Mouse (Mus musculus) splenic B cell, adult 2 months (primary cell): ENCODE data around the gene Stard10.

Source experiments
- DNase-seq: peaks from one replicate; pipeline ENCODE4 v3.0.0-alpha.2; 2011; ENCODE audit warnings: low read depth, low spot score
- H3K27me3 ChIP-seq: 2 replicates; pipeline ENCODE4 v1.6.1; 2012; ENCODE audit warnings: mild to moderate bottlenecking, low read length, moderate library complexity, mixed read lengths; ENCODE audit not compliant: control insufficient read depth, poor library complexity, insufficient read depth, severe bottlenecking
- H3K36me3 ChIP-seq: 2 replicates; pipeline ENCODE4 v1.6.1; 2012; ENCODE audit warnings: mild to moderate bottlenecking, low read length, moderate library complexity, mixed read lengths; ENCODE audit not compliant: control insufficient read depth, poor library complexity, insufficient read depth, severe bottlenecking

Gene Stard10

GRCm38 (mm10) chr7:101293611-101294010 is 23.3 kb upstream of the Stard10 start:
- no peak for DNase-seq
- H3K27me3 ChIP-seq: no peaks in the 10 kb centered on the region
- peaks cover 20% of the 10 kb centered on the region for H3K36me3 ChIP-seq

- H3K36me3 ChIP-seq: peaks cover 15% of the 10 kb centered on the region
- H3K27me3 ChIP-seq: no peaks in the 10 kb centered on the region
- no peak for DNase-seq
Observed at GRCm38 (mm10) chr7:101295438-101295837, 21.4 kb upstream of the Stard10 start.

DNA sequence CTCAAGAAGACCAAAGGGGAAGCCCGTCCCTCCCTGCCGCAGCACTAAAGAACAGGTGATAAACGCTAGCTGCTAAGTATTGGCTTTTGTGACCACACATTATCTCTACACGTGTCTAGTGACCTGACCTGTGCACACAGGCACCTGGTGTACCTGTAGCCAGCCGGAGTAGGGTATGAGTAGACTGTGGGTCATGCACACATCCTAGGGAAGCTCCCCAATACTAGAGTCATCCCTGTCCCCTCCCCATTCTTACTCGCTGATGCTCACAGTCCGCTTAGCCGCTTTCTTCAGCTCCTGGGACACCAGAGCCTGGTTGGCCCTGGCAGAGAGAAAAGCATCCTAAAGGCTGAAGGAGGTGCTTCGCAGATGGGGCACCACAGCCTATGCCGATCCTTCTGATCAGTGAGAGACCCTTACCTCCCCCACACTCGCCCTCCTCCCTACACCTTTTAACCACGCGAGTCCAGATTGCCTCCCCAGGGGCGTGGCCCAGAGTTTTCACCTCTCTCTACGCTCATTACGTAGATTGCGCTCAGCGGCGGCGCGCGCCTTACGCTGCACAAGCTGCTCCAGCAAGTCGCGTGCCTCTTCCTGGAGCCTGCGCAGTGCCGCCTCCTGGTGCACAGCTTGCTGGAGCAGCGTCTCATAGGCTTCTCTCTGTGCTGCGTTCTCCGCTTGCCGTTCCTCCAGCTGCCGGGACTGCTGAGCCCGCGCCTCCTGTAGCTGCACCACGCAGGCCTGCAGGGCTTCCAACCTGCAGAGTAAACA is 20.4 kb upstream of the Stard10 start:
- peak; percentile 45 for DNase-seq
- H3K36me3 ChIP-seq: peaks cover 13% of the 10 kb centered on the region
- no peaks in the 10 kb centered on the region for H3K27me3 ChIP-seq

DNA sequence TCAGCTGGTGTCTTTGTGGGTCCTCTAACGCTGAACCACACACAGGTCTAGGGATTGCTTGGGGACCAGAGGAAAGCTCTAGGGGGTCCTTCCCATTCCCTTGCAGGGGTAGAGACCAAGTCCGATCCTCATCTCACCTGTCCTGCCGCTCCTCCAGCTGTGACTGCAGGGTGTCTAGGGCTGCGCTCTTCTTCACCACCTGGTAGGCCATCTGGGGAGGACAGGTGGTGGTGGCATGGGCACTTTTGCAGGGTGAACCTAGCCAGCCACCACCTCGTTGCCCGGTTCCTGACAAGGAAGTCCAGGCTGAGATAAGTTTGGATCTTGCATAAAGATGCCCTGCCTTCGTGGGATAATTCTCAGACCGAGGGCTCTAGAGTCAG is 19.9 kb upstream of the Stard10 start:
- no peak for DNase-seq
- Histone ChIP-seq H3K27me3 (no peaks in the 10 kb centered on the region), H3K36me3 (peaks cover 12% of the 10 kb centered on the region)

- Histone ChIP-seq H3K27me3 (no peaks in the 10 kb centered on the region), H3K36me3 (peaks cover 10% of the 10 kb centered on the region)
- no peak for DNase-seq
Observed at GRCm38 (mm10) chr7:101298375-101298774, 18.5 kb upstream of the Stard10 start.

DNA sequence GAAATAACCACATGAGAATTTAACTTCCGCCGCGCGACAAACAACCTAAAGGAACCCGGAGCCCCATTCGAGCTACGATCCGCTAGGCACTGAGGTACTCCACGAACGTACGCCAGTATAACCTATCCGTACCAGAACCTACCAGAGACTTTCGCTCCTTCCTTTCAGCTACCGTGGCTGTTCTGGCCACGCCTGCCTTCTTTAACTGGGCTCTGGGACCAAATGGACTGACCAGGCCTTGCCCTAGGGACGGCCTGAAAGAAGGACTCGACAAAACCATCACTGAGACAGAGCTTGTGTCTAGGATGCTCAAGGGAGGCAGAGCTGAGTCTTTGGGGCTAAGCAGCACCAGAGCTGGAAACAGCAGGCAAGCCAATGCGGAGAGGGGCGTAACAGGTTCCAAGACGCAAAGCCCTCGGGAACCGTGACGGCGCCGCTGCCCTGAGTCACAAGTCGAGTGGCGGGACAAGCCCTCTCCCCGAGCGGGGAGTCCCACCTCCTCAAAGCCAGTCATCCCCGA is 15.5 kb upstream of the Stard10 start:
- peak; percentile 62 for DNase-seq

DNA sequence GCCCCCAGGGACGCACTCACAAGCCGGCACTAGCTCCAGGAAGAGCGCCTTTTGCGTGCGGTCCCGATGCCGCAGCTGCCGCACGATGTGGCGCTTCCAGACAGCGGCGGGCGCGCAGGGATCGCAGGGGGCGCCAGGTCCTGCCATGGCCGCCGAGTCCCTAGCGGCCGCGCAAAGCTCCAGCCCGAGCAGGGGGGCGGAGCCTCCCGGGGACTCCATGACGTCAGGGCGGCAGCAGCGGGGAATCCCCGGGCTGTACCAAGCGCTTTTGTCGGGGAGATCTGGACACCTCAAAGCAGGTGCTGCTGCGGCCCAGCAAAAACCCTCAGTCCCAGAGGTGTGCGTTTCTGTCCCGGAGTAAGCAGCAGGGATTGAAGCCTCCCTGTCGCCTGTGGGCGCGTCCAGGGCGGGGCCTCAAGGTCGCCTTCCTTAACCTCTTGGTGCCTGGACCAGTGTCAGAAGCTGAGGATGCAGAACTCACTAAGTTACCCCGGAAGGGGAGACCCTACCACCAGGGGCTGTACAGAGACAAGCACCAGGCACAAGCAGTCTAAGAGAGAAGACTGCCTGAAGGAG is 14.9 kb upstream of the Stard10 start, which contains the start of gene Atg16l2:
Atg16l2 (minus strand) TSS at position 371 of the 576 bp plus-strand sequence.
- no peaks in the 10 kb centered on the region for H3K27me3 ChIP-seq
- DNase-seq: peak; percentile 98
- H3K36me3 ChIP-seq: peaks cover 3% of the 10 kb centered on the region; the same call in 1 of the 2 replicates

More for the DNA sequence above, 15.5 kb upstream of the Stard10 start:
- Histone ChIP-seq H3K36me3 (peaks cover 7% of the 10 kb centered on the region), H3K27me3 (no peaks in the 10 kb centered on the region)

DNA sequence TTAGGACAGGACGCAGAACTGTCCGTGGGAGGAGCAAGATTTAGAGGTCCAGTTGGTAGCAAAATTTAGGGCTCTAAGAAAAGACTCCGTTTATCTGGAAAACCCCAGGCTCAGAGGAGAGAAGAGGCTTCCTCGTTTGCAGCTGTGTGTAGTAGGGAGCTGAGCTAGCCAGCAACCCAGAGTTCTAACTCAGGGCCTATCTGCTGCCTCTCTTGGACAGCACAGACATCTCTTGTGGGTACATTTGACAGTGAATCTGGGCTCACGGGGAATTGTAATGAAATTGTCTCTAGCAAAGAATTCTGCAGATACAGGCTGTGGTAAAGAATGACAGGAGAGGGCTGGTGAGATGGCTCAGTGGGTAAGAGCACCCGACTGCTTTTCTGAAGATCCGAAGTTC is 14.2 kb upstream of the Stard10 start:
- DNase-seq: no peak
- peaks cover 3% of the 10 kb centered on the region; the same call in 1 of the 2 replicates for H3K36me3 ChIP-seq
- no peaks in the 10 kb centered on the region for H3K27me3 ChIP-seq

- Histone ChIP-seq H3K36me3 (no peaks in the 10 kb centered on the region), H3K27me3 (no peaks in the 10 kb centered on the region)
- no peak for DNase-seq
Observed at GRCm38 (mm10) chr7:101306841-101307240, 10.0 kb upstream of the Stard10 start.

DNA sequence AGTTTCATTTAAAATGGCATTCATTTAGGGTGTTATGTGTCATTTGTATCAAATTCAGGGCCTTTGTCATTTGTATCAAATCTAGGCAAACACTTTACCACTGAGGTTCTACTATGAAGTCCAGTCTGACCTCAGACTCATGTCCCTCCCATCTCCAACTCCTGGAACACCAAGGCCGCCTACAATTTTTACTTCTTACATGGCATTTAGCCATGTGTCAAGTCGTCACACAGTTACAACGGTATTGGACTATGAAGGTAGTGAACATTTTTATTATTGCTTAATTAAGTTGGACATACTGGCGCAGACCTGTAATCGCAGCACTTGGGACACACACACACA is 6.9 kb upstream of the Stard10 start:
- Histone ChIP-seq H3K27me3 (no peaks in the 10 kb centered on the region), H3K36me3 (no peaks in the 10 kb centered on the region)
- no peak for DNase-seq

- peak; percentile 99 for DNase-seq
- H3K36me3 ChIP-seq: no peaks in the 10 kb centered on the region
- no peaks in the 10 kb centered on the region for H3K27me3 ChIP-seq
Observed at GRCm38 (mm10) chr7:101310327-101311028, 6.4 kb upstream of the Stard10 start.

- peak; percentile 66 for DNase-seq
- Histone ChIP-seq H3K36me3 (no peaks in the 10 kb centered on the region), H3K27me3 (no peaks in the 10 kb centered on the region)
Observed at GRCm38 (mm10) chr7:101311061-101311460, 5.8 kb upstream of the Stard10 start.

GRCm38 (mm10) chr7:101313033-101313432 is 3.9 kb upstream of the Stard10 start:
- Histone ChIP-seq H3K36me3 (no peaks in the 10 kb centered on the region), H3K27me3 (no peaks in the 10 kb centered on the region)
- DNase-seq: no peak

DNA sequence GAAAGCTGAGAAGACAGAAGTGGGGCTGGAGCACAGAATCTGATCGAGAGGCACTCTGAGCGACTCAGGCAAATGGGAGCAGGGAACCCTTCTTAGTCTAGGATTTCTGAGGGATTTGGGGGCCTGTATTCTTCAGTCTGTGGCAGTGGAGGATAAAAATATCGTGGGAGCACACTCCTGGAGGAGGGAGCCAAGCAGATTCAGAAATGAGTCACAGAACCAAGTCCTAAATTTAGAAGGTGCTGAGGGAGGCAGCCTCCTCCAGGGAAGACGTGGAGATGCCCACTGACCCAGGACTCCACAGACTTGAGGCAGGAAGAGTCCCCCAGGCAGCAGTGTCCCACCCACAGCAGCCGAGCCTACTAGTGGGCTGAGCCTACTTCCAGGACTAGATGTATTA is 2.5 kb upstream of the Stard10 start:
- Histone ChIP-seq H3K27me3 (no peaks in the 10 kb centered on the region), H3K36me3 (no peaks in the 10 kb centered on the region)
- no peak for DNase-seq

GRCm38 (mm10) chr7:101315699-101316098 is 1.2 kb upstream of the Stard10 start:
- Histone ChIP-seq H3K27me3 (no peaks in the 10 kb centered on the region), H3K36me3 (no peaks in the 10 kb centered on the region)
- no peak for DNase-seq
